Mouse (Mus musculus) lung, postnatal 0 days (tissue): ENCODE results near the gene Gramd4.

Source experiments
- CTCF ChIP-seq: IDR thresholded peaks from 2 replicates; pipeline ENCODE4 v1.5.1; 2016; ENCODE audit warnings: antibody characterized with exemption, mild to moderate bottlenecking
- EP300 ChIP-seq: IDR thresholded peaks from 2 replicates; pipeline ENCODE4 v1.6.1; 2016; ENCODE audit warnings: antibody characterized with exemption, mild to moderate bottlenecking, control low read depth

- TF ChIP-seq EP300 (no peak), CTCF (peak; percentile 90)
Measured at GRCm38 (mm10) chr15:86140323-86140722, 82.8 kb downstream of the Gramd4 start.
